ENCODE assay signal across 29 mouse cellular contexts in the genomic region with DNA sequence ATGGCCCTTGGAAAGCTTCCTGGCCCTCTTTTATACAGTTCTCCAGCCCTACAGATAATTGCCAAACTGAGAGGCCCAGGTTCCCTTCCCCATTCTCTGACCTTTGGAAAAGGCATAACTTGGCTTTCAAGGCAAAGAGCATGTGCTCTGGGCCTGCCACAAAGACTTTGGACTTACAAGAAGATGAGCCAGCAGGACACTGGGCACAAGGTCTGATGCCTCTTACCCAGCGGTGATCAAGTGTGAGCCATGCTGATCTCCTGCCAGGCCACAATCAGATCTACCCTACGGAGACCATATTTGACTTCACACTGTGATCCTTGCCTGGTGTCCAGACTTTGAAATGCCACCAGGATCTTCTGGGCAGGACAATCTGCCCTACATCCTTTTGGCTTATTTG. TPM values are rescaled to one million over a fixed set of nuclear protein-coding genes. Genes with fewer than 3 reads are reported as not detected.
A peak's percentile ranks its signal among the peaks of the same experiment; 100 is the strongest.
DNase-seq lines count a peak whose midpoint lies in the region; ATAC-seq and TF ChIP-seq lines count a peak whose summit lies in the region.
"Had no signal": no experiment of that assay in that cellular context is flagged by ENCODE, and none has a peak within 500 bp of the region (broad histone marks: within the 10 kb centered on the region; RNA-seq: fewer than 3 reads in every experiment).

No protein-coding gene starts in this region.

- peak; percentile 4 to 17 for DNase-seq in cerebellum, adult 18-20 months
- no peak for DNase-seq in cerebellum, postnatal 4 days (ENCODE audit: low spot score in 2 of 2)
- peak; percentile 99 for DNase-seq in liver, adult 2 months (ENCODE audit: extremely low read depth, low read depth, low spot score)
- DNase-seq in liver, embryonic 11.5 days (ENCODE audit: low spot score): no peak
- peak; percentile 95 for DNase-seq in kidney, adult 9 months
- no peak for DNase-seq in forebrain, embryonic 14.5 days (ENCODE audit: low spot score)
- DNase-seq in urinary bladder, adult 2 months (ENCODE audit: low spot score): no peak
- DNase-seq in gastrocnemius, adult 2 months: no peak
- DNase-seq: adrenal gland, postnatal 36 days; gastrocnemius, postnatal 36 days; heart, postnatal 10 days; lung, adult 2 months; lung, postnatal 4 days; right cerebral cortex, postnatal 14 days; thymus, adult 2 months had no signal

- H3K4me3 ChIP-seq in liver, adult 2 months (ENCODE audit: insufficient read depth, low read depth, low read length): no peak overlapping the region
- no peak overlapping the region for H3K4me3 ChIP-seq in liver, embryonic 11.5 days (ENCODE audit: low read depth, low read length)
- no peak overlapping the region for H3K4me3 ChIP-seq in forebrain, embryonic 14.5 days (ENCODE audit: low read depth, low read length)
- no peak overlapping the region for H3K4me3 ChIP-seq in gastrocnemius, adult 2 months
- H3K4me3 ChIP-seq: embryonic facial prominence, embryonic 12.5 days; forebrain, embryonic 15.5 days; hindbrain, embryonic 12.5 days; limb, embryonic 10.5 days; liver, embryonic 12.5 days; neural tube, embryonic 15.5 days had no signal

- no peaks in the 10 kb centered on the region for H3K9me3 ChIP-seq in liver, embryonic 11.5 days (ENCODE audit: control insufficient read depth, low read length)
- H3K9me3 ChIP-seq in forebrain, embryonic 14.5 days (replicated peaks; ENCODE audit: control insufficient read depth, low read length): peaks cover 6% of the 10 kb centered on the region; the same call in 1 of the 2 replicates
- H3K9me3 ChIP-seq: forebrain, embryonic 15.5 days; liver, embryonic 12.5 days; neural tube, embryonic 15.5 days had no signal

- no peaks in the 10 kb centered on the region for H3K79me2 ChIP-seq in liver, adult 2 months (ENCODE audit: control insufficient read depth, insufficient read depth, low read length)

- H3K36me3 ChIP-seq in liver, adult 2 months (ENCODE audit: control insufficient read depth, insufficient read depth, low read length): no peaks in the 10 kb centered on the region
- no peaks in the 10 kb centered on the region for H3K36me3 ChIP-seq in liver, embryonic 11.5 days (ENCODE audit: control insufficient read depth, insufficient read depth, low read length)
- no peaks in the 10 kb centered on the region for H3K36me3 ChIP-seq in forebrain, embryonic 14.5 days (ENCODE audit: control insufficient read depth, insufficient read depth, low read length)
- H3K36me3 ChIP-seq: embryonic facial prominence, embryonic 12.5 days; forebrain, embryonic 15.5 days; hindbrain, embryonic 12.5 days; limb, embryonic 10.5 days; liver, embryonic 12.5 days; neural tube, embryonic 15.5 days had no signal

- TF ChIP-seq CTCF in liver, adult 2 months (IDR thresholded peaks at IDR 0.05; ENCODE audit: low read depth, low read length): no peak
- TF ChIP-seq CTCF in gastrocnemius, adult 2 months (IDR thresholded peaks at IDR 0.05): no peak

- peak overlapping the region; percentile 86 for H3K27ac ChIP-seq in liver, adult 2 months (replicated peaks; ENCODE audit: insufficient read depth, low read depth, low read length)
- no peak overlapping the region for H3K27ac ChIP-seq in liver, embryonic 11.5 days (ENCODE audit: low read depth, low read length)
- H3K27ac ChIP-seq in forebrain, embryonic 14.5 days (ENCODE audit: low read depth, low read length): no peak overlapping the region
- no peak overlapping the region for H3K27ac ChIP-seq in gastrocnemius, adult 2 months
- H3K27ac ChIP-seq: embryonic facial prominence, embryonic 12.5 days; forebrain, embryonic 15.5 days; hindbrain, embryonic 12.5 days; limb, embryonic 10.5 days; liver, embryonic 12.5 days; neural tube, embryonic 15.5 days had no signal

- no peak overlapping the region for H3K9ac ChIP-seq in liver, adult 2 months (ENCODE audit: low read depth, low read length)
- H3K9ac ChIP-seq in liver, embryonic 11.5 days (ENCODE audit: low read depth, low read length): no peak overlapping the region
- no peak overlapping the region for H3K9ac ChIP-seq in forebrain, embryonic 14.5 days (ENCODE audit: low read length)
- H3K9ac ChIP-seq: embryonic facial prominence, embryonic 12.5 days; forebrain, embryonic 15.5 days; hindbrain, embryonic 12.5 days; liver, embryonic 12.5 days; neural tube, embryonic 15.5 days had no signal

- no peak overlapping the region for H3K4me2 ChIP-seq in liver, embryonic 11.5 days
- H3K4me2 ChIP-seq in forebrain, embryonic 14.5 days (ENCODE audit: low read length): no peak overlapping the region
- H3K4me2 ChIP-seq: embryonic facial prominence, embryonic 12.5 days; forebrain, embryonic 15.5 days; heart, embryonic 11.5 days; hindbrain, embryonic 12.5 days; liver, embryonic 12.5 days; neural tube, embryonic 15.5 days had no signal

- WGBS in liver, adult 2 months: 39% methylated on average over 2 of the region's 2 CpGs
- 84% methylated on average over 2 of the region's 2 CpGs for WGBS in liver, embryonic 11.5 days
- WGBS in forebrain, embryonic 14.5 days: 91% methylated on average over 2 of the region's 2 CpGs

- intact Hi-C loops in gastrocnemius, adult 2 months (cut with DNase I): no loop called here

- H3K27me3 ChIP-seq in liver, adult 2 months (ENCODE audit: control insufficient read depth, insufficient read depth, low read length): no peaks in the 10 kb centered on the region
- no peaks in the 10 kb centered on the region for H3K27me3 ChIP-seq in liver, embryonic 11.5 days (replicated peaks; ENCODE audit: control insufficient read depth, insufficient read depth, low read length)
- no peaks in the 10 kb centered on the region for H3K27me3 ChIP-seq in forebrain, embryonic 14.5 days (replicated peaks; ENCODE audit: control insufficient read depth, insufficient read depth, low read length)
- H3K27me3 ChIP-seq: CH12.LX; embryonic facial prominence, embryonic 12.5 days; forebrain, embryonic 15.5 days; hindbrain, embryonic 12.5 days; liver, embryonic 12.5 days; neural tube, embryonic 15.5 days had no signal

- H3K4me1 ChIP-seq in liver, adult 2 months (ENCODE audit: control insufficient read depth, insufficient read depth, low read length): peaks cover 11% of the 10 kb centered on the region
- H3K4me1 ChIP-seq in liver, embryonic 11.5 days (replicated peaks; ENCODE audit: control insufficient read depth, insufficient read depth, low read length): no peaks in the 10 kb centered on the region
- H3K4me1 ChIP-seq in forebrain, embryonic 14.5 days (ENCODE audit: control insufficient read depth, insufficient read depth, low read length): no peaks in the 10 kb centered on the region
- H3K4me1 ChIP-seq: embryonic facial prominence, embryonic 12.5 days; forebrain, embryonic 15.5 days; hindbrain, embryonic 12.5 days; limb, embryonic 10.5 days; liver, embryonic 12.5 days; neural tube, embryonic 15.5 days had no signal

- no peak for TF ChIP-seq POLR2A in liver, adult 2 months (IDR thresholded peaks at IDR 0.05; ENCODE audit: extremely low read depth, insufficient read depth, low read length)

- ATAC-seq in liver, embryonic 11.5 days (replicated peaks; ENCODE audit: low FRiP score): no peak
- no peak for ATAC-seq in forebrain, embryonic 14.5 days
- ATAC-seq: forebrain, embryonic 15.5 days; inflammation-experienced regulatory T-cells, adult 6 months; liver, embryonic 12.5 days; midbrain, embryonic 16.5 days had no signal

RNA-seq across cellular contexts. Expression of a gene that starts 15.7 kb away (rescaled TPM):
- total RNA-seq in liver, adult 2 months (2014; rRNA removed): 0.07 and 0.18 TPM in 2 replicates
- 0.22 and 0.26 TPM in 2 replicates for polyA plus RNA-seq in liver, adult 2 months (2012; rRNA removed)
- polyA plus RNA-seq in liver, embryonic 11.5 days (2014; fragmentation: Nextera tagmentation; extraction: Ambion mirVana): not detected in 2 replicates
- not detected in 2 replicates for polyA plus RNA-seq in forebrain, embryonic 14.5 days (2014; fragmentation: Nextera tagmentation; extraction: Ambion mirVana)
- polyA plus RNA-seq in urinary bladder, adult 2 months (2012; rRNA removed): not detected in 2 replicates
- not detected for total RNA-seq in gastrocnemius, adult 2 months (2021)
- total RNA-seq: adrenal gland, postnatal 36 days; CH12.LX; gastrocnemius, postnatal 36 days; heart, postnatal 10 days; layer of hippocampus, adult 8-10 months; left cerebral cortex, adult 18-20 months; MEL had no signal
- polyA plus RNA-seq: embryonic facial prominence, embryonic 12.5 days; forebrain, embryonic 15.5 days; heart, embryonic 11.5 days; hindbrain, embryonic 12.5 days; inflammation-experienced regulatory T-cells, adult 6 months; limb, embryonic 10.5 days; liver, embryonic 12.5 days; lung, adult 2 months; midbrain, embryonic 16.5 days; neural tube, embryonic 15.5 days; stomach, embryonic 16.5 days; thymus, adult 2 months had no signal

RNA-seq across cellular contexts. Expression of a gene that starts 23.4 kb away (rescaled TPM):
- 34.6 and 36.9 TPM in 2 replicates for total RNA-seq in liver, adult 2 months (2014; rRNA removed)
- 19.6 and 31.6 TPM in 2 replicates for polyA plus RNA-seq in liver, adult 2 months (2012; rRNA removed)
- polyA plus RNA-seq in liver, embryonic 11.5 days (2014; fragmentation: Nextera tagmentation; extraction: Ambion mirVana): 7.1 and 7.7 TPM in 2 replicates
- polyA plus RNA-seq in forebrain, embryonic 14.5 days (2014; fragmentation: Nextera tagmentation; extraction: Ambion mirVana): 0.05 and 0.09 TPM in 2 replicates
- polyA plus RNA-seq in urinary bladder, adult 2 months (2012; rRNA removed): 26.0 and 32.8 TPM in 2 replicates
- total RNA-seq in gastrocnemius, adult 2 months (2021): under 1 TPM; 0.31 to 0.53 TPM
- polyA plus RNA-seq: embryonic facial prominence, embryonic 12.5 days; forebrain, embryonic 15.5 days; hindbrain, embryonic 12.5 days; limb, embryonic 10.5 days had no signal

RNA-seq across cellular contexts. Expression of a gene that starts 37.8 kb away (rescaled TPM):
- not detected in 2 replicates for total RNA-seq in liver, adult 2 months (2014; rRNA removed)
- polyA plus RNA-seq in liver, adult 2 months (2012; rRNA removed): not detected in 2 replicates
- not detected in 2 replicates for polyA plus RNA-seq in liver, embryonic 11.5 days (2014; fragmentation: Nextera tagmentation; extraction: Ambion mirVana)
- not detected in 2 replicates for polyA plus RNA-seq in forebrain, embryonic 14.5 days (2014; fragmentation: Nextera tagmentation; extraction: Ambion mirVana)
- polyA plus RNA-seq in urinary bladder, adult 2 months (2012; rRNA removed): 2.2 and 2.5 TPM in 2 replicates
- not detected for total RNA-seq in gastrocnemius, adult 2 months (2021)
- total RNA-seq: adrenal gland, postnatal 36 days; heart, postnatal 10 days; layer of hippocampus, adult 8-10 months; left cerebral cortex, adult 18-20 months; MEL had no signal
- polyA plus RNA-seq: embryonic facial prominence, embryonic 12.5 days; forebrain, embryonic 15.5 days; heart, embryonic 11.5 days; hindbrain, embryonic 12.5 days; inflammation-experienced regulatory T-cells, adult 6 months; liver, embryonic 12.5 days; midbrain, embryonic 16.5 days; neural tube, embryonic 15.5 days had no signal

RNA-seq across cellular contexts. Expression of a gene that starts 58.9 kb away (rescaled TPM):
- 120 and 259 TPM in 2 replicates for total RNA-seq in liver, adult 2 months (2014; rRNA removed)
- polyA plus RNA-seq in liver, adult 2 months (2012; rRNA removed): 137 and 182 TPM in 2 replicates
- 0.17 TPM in 1 of 2 replicates, not detected in the other for polyA plus RNA-seq in liver, embryonic 11.5 days (2014; fragmentation: Nextera tagmentation; extraction: Ambion mirVana)
- polyA plus RNA-seq in forebrain, embryonic 14.5 days (2014; fragmentation: Nextera tagmentation; extraction: Ambion mirVana): not detected in 2 replicates
- polyA plus RNA-seq in urinary bladder, adult 2 months (2012; rRNA removed): 3.8 and 4.0 TPM in 2 replicates
- not detected for total RNA-seq in gastrocnemius, adult 2 months (2021)
- total RNA-seq: gastrocnemius, postnatal 36 days; layer of hippocampus, adult 8-10 months; left cerebral cortex, adult 18-20 months; MEL had no signal
- polyA plus RNA-seq: embryonic facial prominence, embryonic 12.5 days; forebrain, embryonic 15.5 days; heart, embryonic 11.5 days; hindbrain, embryonic 12.5 days; inflammation-experienced regulatory T-cells, adult 6 months; limb, embryonic 10.5 days; midbrain, embryonic 16.5 days; neural tube, embryonic 15.5 days had no signal

Comparison
In these comparisons a context has a peak if more than half of its experiments do, and no peak if none do; other contexts are left out.
1. DNase-seq: peak in cerebellum, adult 18-20 months (2 of 2), liver, adult 2 months (single experiment) and kidney, adult 9 months (single experiment); none in cerebellum, postnatal 4 days (0 of 2), liver, embryonic 11.5 days (single experiment), forebrain, embryonic 14.5 days (single experiment), urinary bladder, adult 2 months (single experiment) and gastrocnemius, adult 2 months (single experiment).